Mouse (Mus musculus) telencephalon, adult 2 months (tissue): ENCODE results near the gene Nfkbie.

ENCODE experiments used
- DNase-seq: peaks from one replicate; pipeline ENCODE4 v3.0.0-alpha.2; 2011; ENCODE audit warnings: low read depth, low spot score

Nfkbie gene

DNA sequence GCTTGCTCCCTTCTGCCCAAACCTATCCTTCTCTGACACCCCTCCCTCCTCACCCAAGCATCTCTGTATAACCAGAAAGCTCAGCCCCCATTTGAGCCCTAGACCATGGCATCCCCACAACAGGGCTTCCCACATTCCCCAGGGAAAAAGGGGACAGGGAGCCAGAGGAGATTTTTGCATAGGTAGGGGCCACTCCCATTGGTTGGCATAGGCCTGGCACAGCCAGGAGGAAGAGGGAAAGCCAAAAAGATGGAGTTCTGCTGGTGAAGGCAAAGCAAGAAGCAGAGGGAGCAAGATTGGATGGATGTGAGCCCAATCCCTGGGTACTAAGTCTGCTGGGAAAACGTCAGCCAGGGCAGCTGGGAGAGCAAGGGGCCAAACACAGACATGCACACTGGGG lies 12.4 kb upstream of the Nfkbie start:
- DNase-seq = no peak

DNA sequence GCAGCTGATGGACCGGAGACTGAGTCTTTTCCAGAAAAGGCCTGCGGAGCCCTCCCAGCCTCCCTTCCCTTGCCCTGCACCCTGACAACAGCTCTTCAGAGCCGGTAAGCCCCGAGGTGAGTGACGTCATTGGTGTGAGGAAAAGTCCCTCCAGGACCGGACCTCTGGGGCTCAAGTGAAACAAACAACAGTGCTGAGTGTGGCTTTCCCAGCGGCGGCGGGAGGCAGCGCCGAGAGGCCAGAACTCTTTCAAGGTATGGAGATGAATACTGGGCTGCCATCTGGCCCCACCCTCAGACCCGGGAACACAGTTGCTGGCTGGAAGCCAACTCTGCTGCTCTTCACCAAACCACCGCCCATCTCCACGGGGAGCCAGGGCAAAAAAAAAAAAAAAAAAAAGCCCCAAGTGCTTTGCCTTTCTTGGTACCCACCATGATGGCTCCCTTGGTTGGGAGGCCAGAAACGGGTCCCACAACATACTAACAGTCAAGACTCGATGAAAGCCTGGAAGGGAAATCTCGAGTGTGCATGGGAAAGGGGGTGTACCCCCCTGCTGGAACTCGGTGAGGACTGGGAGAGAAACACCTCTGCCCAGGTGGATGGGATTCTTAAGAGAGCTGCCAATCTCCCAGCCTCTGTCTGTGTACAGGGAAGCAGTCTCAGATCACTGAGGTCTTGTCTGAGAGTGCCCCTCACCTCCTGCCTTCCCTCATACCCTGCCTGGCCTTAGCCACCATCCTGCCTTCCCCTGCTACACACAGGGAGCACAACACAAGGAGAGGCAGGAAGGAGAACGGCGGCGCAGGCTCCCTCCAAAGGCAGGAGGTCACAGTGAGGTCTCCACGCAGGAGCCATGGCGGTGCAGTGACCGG lies 11.3 kb upstream of the Nfkbie start:
- DNase-seq = no peak

DNA sequence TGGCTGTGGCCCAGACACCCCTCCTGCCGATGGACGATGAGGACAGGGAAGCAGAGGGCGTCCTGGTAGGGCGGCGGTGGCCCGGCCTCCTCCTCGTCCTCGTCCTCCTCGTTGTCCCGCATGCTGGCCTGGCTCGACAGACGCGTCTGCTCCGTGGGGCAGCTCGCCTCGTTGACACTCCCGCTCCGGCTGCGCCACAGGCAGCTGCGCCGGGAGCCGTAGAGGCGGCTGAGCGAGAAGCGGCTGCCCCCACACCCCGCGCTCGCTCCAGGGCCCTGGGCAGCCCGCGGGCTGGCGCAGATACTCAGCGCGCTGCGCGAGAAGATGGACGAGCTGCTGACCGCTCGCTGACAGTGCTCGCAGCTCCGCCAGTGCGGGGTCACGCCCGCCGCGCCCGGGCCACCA lies 10.6 kb upstream of the Nfkbie start:
- DNase-seq = no peak

DNA sequence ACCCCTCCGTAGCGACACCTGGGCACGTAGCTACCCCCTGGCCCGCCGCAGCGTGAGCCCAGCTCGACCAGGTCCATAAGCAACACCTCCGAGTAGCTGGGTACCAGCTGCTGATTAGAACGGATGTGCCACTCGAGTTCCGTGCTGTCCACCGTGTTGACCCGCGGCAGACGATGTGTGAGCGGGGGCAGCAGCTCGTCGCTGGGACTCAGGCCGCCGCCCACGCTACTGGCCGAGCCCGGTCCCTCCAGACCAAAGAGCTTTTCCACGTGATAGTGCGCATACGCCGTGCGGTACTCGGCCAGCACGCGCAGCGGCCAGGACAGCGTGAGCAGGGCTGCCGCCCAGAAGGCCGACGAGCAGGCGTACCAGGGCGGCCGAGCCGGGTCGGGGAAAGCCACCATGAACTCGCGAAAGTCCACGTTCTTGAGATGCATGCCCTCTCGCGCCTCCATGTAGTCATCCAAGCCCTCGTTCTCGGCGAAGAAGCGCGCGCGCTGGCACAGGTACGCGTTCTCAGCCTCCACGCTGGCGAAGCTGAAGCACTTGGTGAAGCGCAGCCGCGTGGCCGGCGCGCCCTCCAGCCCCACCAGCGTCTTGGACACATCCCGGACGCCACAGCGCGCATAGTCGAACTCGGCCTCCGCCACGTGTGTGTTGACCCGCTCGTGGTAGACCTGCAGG lies 10.1 kb upstream of the Nfkbie start:
- DNase-seq = no peak

GRCm38 (mm10) chr17:45546941-45547340 lies 8.6 kb upstream of the Nfkbie start:
- no peak for DNase-seq

- no peak for DNase-seq
These were observed 7.9 kb upstream of the Nfkbie start for GRCm38 (mm10) chr17:45547461-45548190.

- no peak for DNase-seq
These were observed 6.7 kb upstream of the Nfkbie start for GRCm38 (mm10) chr17:45548541-45549512.

- no peak for DNase-seq
These were observed 5.8 kb upstream of the Nfkbie start, which contains the start of gene Tmem151b for GRCm38 (mm10) chr17:45549617-45550181. Gene Tmem151b (minus strand): TSS chr17:45549677.

GRCm38 (mm10) chr17:45550253-45550652 lies 5.2 kb upstream of the Nfkbie start:
- no peak for DNase-seq

DNA sequence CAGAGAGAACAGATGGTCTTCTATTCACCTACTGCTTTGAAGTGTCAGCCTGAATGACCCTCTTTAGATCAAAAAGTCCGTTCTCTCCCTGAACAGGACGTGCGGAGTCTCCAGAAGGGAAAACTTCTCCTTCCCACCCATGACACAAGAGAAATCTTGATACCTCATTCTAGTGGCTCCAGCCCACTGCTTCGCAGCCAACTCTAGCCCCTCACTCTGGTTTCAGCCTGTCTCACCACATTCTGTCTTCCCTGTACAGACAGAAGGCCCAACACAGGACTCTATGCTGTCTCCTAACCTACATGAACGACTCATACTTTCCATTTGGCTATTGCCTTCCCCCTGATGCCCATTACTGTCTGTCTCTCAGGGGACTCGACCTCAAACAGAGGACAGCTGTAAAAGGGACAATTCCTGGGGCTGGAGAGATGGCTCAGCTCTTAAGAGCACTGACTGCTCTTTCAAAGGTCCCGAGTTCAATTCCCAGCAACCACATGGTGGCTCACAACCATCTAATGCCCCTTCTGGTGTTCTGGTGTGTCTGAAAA lies 4.2 kb upstream of the Nfkbie start:
- DNase-seq = no peak

DNA sequence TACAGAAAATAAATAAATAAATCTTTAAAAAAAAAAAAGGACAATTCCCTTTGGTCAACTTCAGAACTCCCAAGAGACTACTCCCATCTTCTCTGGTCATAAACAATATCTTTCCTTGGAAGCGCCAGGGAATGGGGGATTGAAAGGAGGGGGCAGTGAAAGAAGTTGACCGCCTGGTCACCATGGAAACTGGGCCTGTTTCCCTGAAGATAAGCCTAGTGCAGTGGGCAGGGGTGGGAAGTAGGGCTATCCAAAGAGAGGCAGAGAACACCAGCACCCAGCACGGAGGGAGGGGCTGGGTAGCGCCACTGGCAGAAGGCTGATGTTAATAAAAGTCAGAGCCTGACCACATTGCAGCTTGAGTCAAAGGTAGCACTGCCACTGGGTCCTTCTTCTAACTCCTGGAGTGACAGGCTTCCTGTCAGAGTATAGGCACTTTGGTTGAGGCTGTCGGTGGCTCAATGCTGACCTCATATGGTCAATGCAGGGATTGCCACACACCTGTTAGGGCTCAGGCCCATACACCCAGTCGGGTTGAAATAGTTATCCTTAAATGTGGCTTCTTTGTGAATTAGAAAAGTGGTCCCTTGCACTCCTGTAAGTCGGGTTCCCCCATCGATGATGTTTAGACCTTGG lies 3.6 kb upstream of the Nfkbie start:
- DNase-seq = no peak

- no peak for DNase-seq
These were observed 2.4 kb upstream of the Nfkbie start for GRCm38 (mm10) chr17:45553065-45553464.

DNA sequence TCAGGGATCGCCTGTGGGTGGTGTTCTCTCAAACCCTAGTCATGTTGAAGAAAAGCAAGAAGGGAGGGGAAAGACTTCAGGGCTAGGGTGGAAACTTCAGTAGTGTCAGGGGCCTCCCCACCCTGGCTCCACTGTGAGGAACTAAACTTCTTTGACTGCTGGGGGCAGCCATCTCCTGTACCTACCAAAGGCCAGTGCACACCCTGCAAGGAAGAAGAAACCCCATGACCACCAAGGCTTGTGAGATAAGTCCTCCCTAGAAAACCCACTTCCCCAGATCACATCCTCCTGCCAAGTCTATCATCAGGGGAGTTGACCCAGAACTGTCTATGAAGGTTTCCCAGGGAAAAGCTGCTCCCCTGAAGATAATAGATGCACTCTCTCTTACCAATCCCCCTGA lies 1.1 kb upstream of the Nfkbie start:
- DNase-seq = no peak

- no peak for DNase-seq
These were observed 595 bp downstream of the Nfkbie start for GRCm38 (mm10) chr17:45556107-45556489.

GRCm38 (mm10) chr17:45556514-45557245 lies 1.2 kb downstream of the Nfkbie start:
- DNase-seq = no peak

GRCm38 (mm10) chr17:45557246-45557824 lies 1.8 kb downstream of the Nfkbie start:
- no peak for DNase-seq

GRCm38 (mm10) chr17:45557998-45558862 lies 2.7 kb downstream of the Nfkbie start:
- no peak for DNase-seq
